Mouse (Mus musculus) induced T-regulatory cell, adult 2 months (primary cell): ENCODE results near the gene Cplane1.

Experiments used
- DNase-seq: peaks from one replicate; pipeline ENCODE4 v3.0.0-alpha.2; 2012; ENCODE audit warnings: low read depth

The Cplane1 gene

DNA sequence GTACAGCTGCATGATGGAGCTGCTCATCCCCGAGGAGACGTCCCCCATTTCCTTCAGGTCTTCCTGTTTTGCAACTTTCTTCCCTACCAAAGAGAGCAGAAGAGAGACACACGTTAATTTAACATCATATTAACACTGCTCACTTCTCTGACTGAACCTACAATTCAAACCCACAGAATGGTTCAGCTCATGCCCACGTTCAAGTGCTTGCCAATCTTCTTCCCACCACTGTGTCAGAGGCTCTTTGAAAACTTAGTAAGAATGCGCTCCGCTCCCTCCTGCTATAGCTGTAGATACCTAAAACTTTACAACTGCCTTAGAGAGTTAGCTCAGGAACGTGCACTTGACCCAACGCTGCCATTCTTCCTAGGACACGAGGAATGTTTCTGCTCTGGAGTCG, 134.0 kb downstream of the Cplane1 start:
- no peak for DNase-seq

GRCm38 (mm10) chr15:8305474-8305873, 136.6 kb downstream of the Cplane1 start:
- DNase-seq: no peak

GRCm38 (mm10) chr15:8317381-8317780, 148.5 kb downstream of the Cplane1 start:
- no peak for DNase-seq

DNA sequence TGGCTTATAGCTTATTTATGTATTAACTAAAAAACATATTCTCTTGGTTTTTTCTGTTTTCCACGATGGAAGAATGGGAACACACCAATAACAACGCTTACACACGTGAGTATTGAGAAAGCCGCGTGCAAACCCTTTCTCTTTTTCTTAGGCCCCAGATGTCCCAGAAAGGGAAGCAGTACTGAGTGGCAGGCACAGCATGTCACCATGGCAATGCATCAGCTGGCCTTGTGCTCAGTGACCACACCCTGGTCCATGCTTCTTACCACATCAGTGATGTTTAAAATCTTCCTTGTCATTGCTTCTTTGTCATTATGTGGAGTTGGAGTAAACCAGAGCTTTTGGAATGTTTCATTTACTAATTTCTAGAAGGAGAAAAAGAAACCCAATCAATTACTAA, 150.3 kb downstream of the Cplane1 start:
- DNase-seq: no peak
